28 mouse cellular contexts compared by ENCODE assay signal in genomic region chr11:71889161-71889560, GRCm38 (mm10).
"Had no signal": no experiment of that assay in that cellular context is flagged by ENCODE, and none has a peak within 500 bp of the region (broad histone marks: within the 10 kb centered on the region; RNA-seq: fewer than 3 reads in every experiment).

No protein-coding gene starts in this region.

- H3K4me1 ChIP-seq: limb, embryonic 13.5 days; limb, embryonic 15.5 days; liver, embryonic 12.5 days; liver, embryonic 13.5 days; liver, embryonic 15.5 days; lung, embryonic 15.5 days; megakaryocyte, embryonic 14.5 days; midbrain, embryonic 12.5 days; midbrain, embryonic 13.5 days; midbrain, embryonic 15.5 days had no signal

- DNase-seq: left cerebral cortex, postnatal 4 days; liver; liver, embryonic 13.5 days; liver, postnatal 0 days; lung, adult 18-20 months; lung, adult 2 months; lung, embryonic 14.5 days; lung, postnatal 10 days; lung, postnatal 14 days; lung, postnatal 36 days; lung, postnatal 4 days; midbrain, embryonic 14.5 days had no signal

- H3K4me3 ChIP-seq: limb, embryonic 10.5 days; limb, embryonic 12.5 days; limb, embryonic 13.5 days; limb, embryonic 15.5 days; liver, embryonic 12.5 days; liver, embryonic 13.5 days; liver, embryonic 15.5 days; lung, embryonic 15.5 days; megakaryocyte, embryonic 14.5 days; midbrain, embryonic 10.5 days; midbrain, embryonic 12.5 days; midbrain, embryonic 13.5 days; midbrain, embryonic 15.5 days; myocyte; neural tube, embryonic 12.5 days had no signal

- H3K27ac ChIP-seq: limb, embryonic 10.5 days; limb, embryonic 12.5 days; limb, embryonic 13.5 days; limb, embryonic 15.5 days; liver, embryonic 12.5 days; liver, embryonic 13.5 days; liver, embryonic 14.5 days; liver, embryonic 15.5 days; lung, embryonic 15.5 days; macrophage; midbrain, embryonic 10.5 days; midbrain, embryonic 12.5 days; midbrain, embryonic 13.5 days; midbrain, embryonic 15.5 days; neural tube, embryonic 12.5 days had no signal

- H3K27me3 ChIP-seq: limb, embryonic 12.5 days; limb, embryonic 13.5 days; limb, embryonic 15.5 days; liver, embryonic 12.5 days; liver, embryonic 13.5 days; liver, embryonic 15.5 days; lung, embryonic 15.5 days; megakaryocyte, embryonic 14.5 days; midbrain, embryonic 12.5 days; midbrain, embryonic 13.5 days; midbrain, embryonic 15.5 days; neural tube, embryonic 12.5 days had no signal
